Mouse (Mus musculus): ENCODE data around the gene Gm45062.

DNA sequence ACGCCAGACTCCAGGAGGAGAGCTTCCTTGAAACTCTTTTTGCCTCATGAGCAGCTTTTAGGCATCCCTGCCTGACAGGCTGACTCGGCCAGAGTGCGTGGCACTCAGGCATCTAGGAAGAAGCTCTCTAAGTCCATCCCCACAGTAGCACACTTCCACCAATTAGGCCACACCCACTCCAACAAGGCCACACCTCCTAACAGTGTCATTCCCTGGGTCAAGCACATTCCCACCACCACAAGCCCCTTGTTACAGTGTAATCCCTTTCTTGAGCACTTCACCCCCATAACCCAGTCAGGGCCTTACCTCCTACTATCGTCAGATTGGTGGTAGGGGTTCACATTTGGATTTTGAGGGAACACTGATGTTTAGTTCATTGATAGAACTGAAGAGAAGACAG lies 108.4 kb downstream of the Gm45062 start:
- TF ChIP-seq POLR2A (IDR thresholded peaks at IDR 0.05; ENCODE audit: low read depth, low read length) (no peak), CTCF (conservative IDR thresholded peaks at IDR 0.05; ENCODE audit: insufficient read depth, insufficient read length, low read depth, low read length) (no peak)
